Comparison of ENCODE assay signal across 8 mouse cellular contexts in the genomic region with DNA sequence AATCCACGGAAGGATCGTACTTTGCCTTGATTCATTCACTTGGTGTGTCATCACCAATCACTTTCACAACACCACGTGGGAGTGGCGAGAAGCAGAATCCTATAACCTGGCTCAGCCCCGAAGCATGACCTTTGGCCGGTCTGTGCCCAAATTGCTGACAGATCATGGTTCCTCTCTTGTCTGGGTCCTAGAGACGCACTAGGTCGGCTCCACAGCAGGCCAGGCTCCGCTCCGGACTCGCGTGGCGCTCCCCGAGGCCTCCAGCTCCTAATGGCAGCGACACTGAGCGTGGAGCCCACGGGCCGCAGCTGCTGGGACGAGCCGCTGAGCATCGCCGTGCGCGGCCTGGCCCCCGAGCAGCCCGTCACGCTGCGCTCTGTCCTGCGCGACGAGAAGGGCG. TPM values are rescaled to one million over a fixed set of nuclear protein-coding genes. Genes with fewer than 3 reads are reported as not detected.
DNase-seq lines count a peak whose midpoint lies in the region; ATAC-seq and TF ChIP-seq lines count a peak whose summit lies in the region.
"Not testable (repeated sequence)": the region's sequence is repeated elsewhere in the genome, so short reads cannot be mapped to it uniquely, and the experiment has no call there.

A gene (plus strand): TSS at position 139 of the 400 bp plus-strand sequence.

- TF ChIP-seq POLR2A in brain, embryonic 14.5 days (IDR thresholded peaks at IDR 0.05; ENCODE audit: borderline replicate concordance, extremely low read depth, insufficient read depth, insufficient read length, poor library complexity, severe bottlenecking) = not testable (repeated sequence)

- not testable (repeated sequence) for H3K9me3 ChIP-seq in erythroblast, embryonic 14.5 days (ENCODE audit: control insufficient read depth, low read length); kidney, embryonic 15.5 days (replicated peaks)
- H3K9me3 ChIP-seq in megakaryocyte, embryonic 14.5 days = peaks cover 34% of the 10 kb centered on the region

- not testable (repeated sequence) for TF ChIP-seq CTCF in brain, embryonic 14.5 days (IDR thresholded peaks at IDR 0.05; ENCODE audit: borderline replicate concordance, extremely low read depth, insufficient read depth, insufficient read length)

- H3K4me2 ChIP-seq in kidney, embryonic 15.5 days = peak within 1 kb of the TSS; percentile 75

- WGBS in kidney, embryonic 15.5 days = 9% methylated on average over 32 of the region's 32 CpGs

- not testable (repeated sequence) for H3K27ac ChIP-seq in kidney, embryonic 15.5 days

- DNase-seq in CD4-positive, CD25-positive, alpha-beta regulatory T cell, adult 2 months (ENCODE audit: low read depth, low spot score) = peak; percentile 16
- DNase-seq in brain, embryonic 14.5 days (ENCODE audit: low read depth) = peak; percentile 5
- DNase-seq in heart, postnatal 10 days = peak; percentile 21 to 27
- DNase-seq in liver = peak; percentile 40
- DNase-seq in ovary, postnatal 36 days (ENCODE audit: low spot score) = peak; percentile 16

- intact Hi-C loops in heart, postnatal 10 days (cut with DNase I) = loop anchor here (10.0 kb wide), 1 partner anchor 323 kb away; no protein-coding TSS in a partner anchor

- peak within 1 kb of the TSS; percentile 52 for H3K9ac ChIP-seq in kidney, embryonic 15.5 days

- H3K4me1 ChIP-seq in erythroblast, embryonic 14.5 days (ENCODE audit: control insufficient read depth); kidney, embryonic 15.5 days; megakaryocyte, embryonic 14.5 days: not testable (repeated sequence)

- peak; percentile 42; the same call in 1 of the 2 replicates for ATAC-seq in kidney, embryonic 15.5 days (replicated peaks; ENCODE audit: low FRiP score)

- H3K27me3 ChIP-seq in erythroblast, embryonic 14.5 days (ENCODE audit: control insufficient read depth) = peaks cover 20% of the 10 kb centered on the region
- H3K27me3 ChIP-seq in kidney, embryonic 15.5 days = not testable (repeated sequence)
- H3K27me3 ChIP-seq in megakaryocyte, embryonic 14.5 days (replicated peaks) = peaks cover 26% of the 10 kb centered on the region

- not testable (repeated sequence) for H3K36me3 ChIP-seq in erythroblast, embryonic 14.5 days (ENCODE audit: control insufficient read depth); kidney, embryonic 15.5 days; megakaryocyte, embryonic 14.5 days (replicated peaks; ENCODE audit: low read length)

- peak within 1 kb of the TSS; percentile 45 for H3K4me3 ChIP-seq in erythroblast, embryonic 14.5 days (replicated peaks)
- peak within 1 kb of the TSS; percentile 51 for H3K4me3 ChIP-seq in kidney, embryonic 15.5 days (replicated peaks)
- peak within 1 kb of the TSS; percentile 76 for H3K4me3 ChIP-seq in megakaryocyte, embryonic 14.5 days (replicated peaks)

RNA-seq across cellular contexts. Expression of the gene that starts here (rescaled TPM):
- polyA plus RNA-seq in brain, embryonic 14.5 days (2012; rRNA removed) = 0.21 and 0.45 TPM in 2 replicates
- 0.01 and 0.06 TPM in 2 replicates for polyA plus RNA-seq in erythroblast, embryonic 14.5 days (2012)
- 1 to 10 TPM; 1.6 to 2.0 TPM for total RNA-seq in heart, postnatal 10 days (2021)
- 6.0 TPM in 2 replicates for polyA plus RNA-seq in kidney, embryonic 15.5 days (2015; fragmentation: Nextera tagmentation; extraction: Ambion mirVana)
- polyA plus RNA-seq in megakaryocyte, embryonic 14.5 days (2012; ENCODE audit: insufficient read depth, low replicate concordance) = not detected in 2 replicates

Comparison
In these comparisons a context has a peak if more than half of its experiments do, and no peak if none do; other contexts are left out.
1. Peak in DNase-seq in brain, embryonic 14.5 days; RNA of the gene not detected or under 1 TPM.